Mouse (Mus musculus): Measurements from ENCODE around the gene Cops9. TPM values are rescaled to one million over a fixed set of nuclear protein-coding genes. Genes with fewer than 3 reads are reported as not detected.

Gene Cops9
- polyA plus RNA-seq, 1 experiment from 2014 or later: 390 TPM

GRCm38 (mm10) chr1:92667106-92667505, 25.3 kb upstream of the Cops9 start:
- no peaks in the 10 kb centered on the region for H3K4me1 ChIP-seq
- no peak for ATAC-seq (ENCODE audit: low FRiP score)
- H3K27me3 ChIP-seq: 0 out of 2 replicates have a peak, but pooled peaks cover 4% of the 10 kb centered on the region
- H3K27ac ChIP-seq: no peak overlapping the region
- no peaks in the 10 kb centered on the region for H3K36me3 ChIP-seq (replicated peaks)
- no peak overlapping the region for H3K9ac ChIP-seq
- H3K4me2 ChIP-seq: no peak overlapping the region
- H3K9me3 ChIP-seq: no peaks in the 10 kb centered on the region
- H3K4me3 ChIP-seq (replicated peaks): no peak overlapping the region
- 82% methylated on average over 6 of the region's 6 CpGs for WGBS

GRCm38 (mm10) chr1:92659392-92659791, 17.6 kb upstream of the Cops9 start:
- no peak overlapping the region for H3K27ac ChIP-seq

GRCm38 (mm10) chr1:92657025-92657820, 15.4 kb upstream of the Cops9 start:
- H3K4me1 ChIP-seq: no peaks in the 10 kb centered on the region
- no peaks in the 10 kb centered on the region for H3K27me3 ChIP-seq
- H3K36me3 ChIP-seq (replicated peaks): no peaks in the 10 kb centered on the region
- no peak overlapping the region for H3K9ac ChIP-seq
- ATAC-seq (ENCODE audit: low FRiP score): no peak
- no peak overlapping the region for H3K4me2 ChIP-seq
- H3K4me3 ChIP-seq (replicated peaks): no peak overlapping the region
- WGBS: 80% methylated on average over 11 of the region's 11 CpGs
- H3K9me3 ChIP-seq: no peaks in the 10 kb centered on the region
- no peak overlapping the region for H3K27ac ChIP-seq

More at GRCm38 (mm10) chr1:92659392-92659791, 17.6 kb upstream of the Cops9 start:
- no peak overlapping the region for H3K4me2 ChIP-seq
- H3K9me3 ChIP-seq: no peaks in the 10 kb centered on the region
- no peaks in the 10 kb centered on the region for H3K27me3 ChIP-seq
- H3K36me3 ChIP-seq (replicated peaks): no peaks in the 10 kb centered on the region
- H3K4me3 ChIP-seq (replicated peaks): no peak overlapping the region
- no peaks in the 10 kb centered on the region for H3K4me1 ChIP-seq
- no peak overlapping the region for H3K9ac ChIP-seq
- 76% methylated on average over 5 of the region's 5 CpGs for WGBS
- ATAC-seq (ENCODE audit: low FRiP score): no peak

- H3K27me3 ChIP-seq: no peaks in the 10 kb centered on the region
- ATAC-seq (ENCODE audit: low FRiP score): no peak
- no peak overlapping the region for H3K9ac ChIP-seq
- H3K4me2 ChIP-seq: no peak overlapping the region
- no peaks in the 10 kb centered on the region for H3K36me3 ChIP-seq (replicated peaks)
- WGBS: 70% methylated on average over 2 of the region's 2 CpGs
- H3K4me1 ChIP-seq: peaks cover 5% of the 10 kb centered on the region
- H3K27ac ChIP-seq: no peak overlapping the region
- H3K9me3 ChIP-seq: no peaks in the 10 kb centered on the region
- no peak overlapping the region for H3K4me3 ChIP-seq (replicated peaks)
These were observed 12.9 kb upstream of the Cops9 start for GRCm38 (mm10) chr1:92654676-92655075.

GRCm38 (mm10) chr1:92653179-92653578, 11.4 kb upstream of the Cops9 start:
- Histone ChIP-seq H3K27ac (no peak overlapping the region), H3K36me3 (replicated peaks) (no peaks in the 10 kb centered on the region), H3K27me3 (peaks cover 4% of the 10 kb centered on the region), H3K4me1 (peaks cover 7% of the 10 kb centered on the region), H3K4me2 (no peak overlapping the region), H3K4me3 (replicated peaks) (no peak overlapping the region), H3K9me3 (no peaks in the 10 kb centered on the region), H3K9ac (no peak overlapping the region)
- WGBS: 93% methylated on average over 3 of the region's 3 CpGs
- ATAC-seq (ENCODE audit: low FRiP score): no peak

GRCm38 (mm10) chr1:92651467-92651866, 9.7 kb upstream of the Cops9 start:
- H3K27ac ChIP-seq: no peak overlapping the region
- ATAC-seq (ENCODE audit: low FRiP score): no peak
- H3K9me3 ChIP-seq: no peaks in the 10 kb centered on the region
- no peak overlapping the region for H3K4me3 ChIP-seq (replicated peaks)
- no peaks in the 10 kb centered on the region for H3K36me3 ChIP-seq (replicated peaks)
- H3K9ac ChIP-seq: no peak overlapping the region
- peaks cover 5% of the 10 kb centered on the region for H3K27me3 ChIP-seq
- no peak overlapping the region for H3K4me2 ChIP-seq
- peaks cover 13% of the 10 kb centered on the region for H3K4me1 ChIP-seq
- WGBS: 49% methylated on average over 3 of the region's 3 CpGs

GRCm38 (mm10) chr1:92648673-92649072, 6.9 kb upstream of the Cops9 start, which contains the start of gene Otos:
Gene Otos (minus strand): TSS chr1:92648841.
- WGBS: 27% methylated on average over 8 of the region's 8 CpGs
- ATAC-seq (ENCODE audit: low FRiP score): peak; percentile 68
- Histone ChIP-seq H3K9me3 (no peaks in the 10 kb centered on the region), H3K36me3 (replicated peaks) (no peaks in the 10 kb centered on the region), H3K9ac (no peak within 1 kb of the TSS), H3K4me2 (peak within 1 kb of the TSS; percentile 13), H3K4me3 (replicated peaks) (no peak within 1 kb of the TSS), H3K27me3 (peaks cover 9% of the 10 kb centered on the region), H3K4me1 (peaks cover 13% of the 10 kb centered on the region), H3K27ac (no peak within 1 kb of the TSS)

GRCm38 (mm10) chr1:92648197-92648596, 6.4 kb upstream of the Cops9 start:
- H3K27me3 ChIP-seq: peaks cover 9% of the 10 kb centered on the region
- peak overlapping the region; percentile 13 for H3K4me2 ChIP-seq
- ATAC-seq (ENCODE audit: low FRiP score): 0 out of 2 replicates have a peak, but pooled peaks have one; percentile 28
- 52% methylated on average over 10 of the region's 10 CpGs for WGBS
- H3K9me3 ChIP-seq: no peaks in the 10 kb centered on the region
- H3K36me3 ChIP-seq (replicated peaks): no peaks in the 10 kb centered on the region
- no peak overlapping the region for H3K4me3 ChIP-seq (replicated peaks)
- no peak overlapping the region for H3K27ac ChIP-seq
- peaks cover 13% of the 10 kb centered on the region for H3K4me1 ChIP-seq
- no peak overlapping the region for H3K9ac ChIP-seq

- Histone ChIP-seq H3K27me3 (peaks cover 9% of the 10 kb centered on the region), H3K4me2 (peak overlapping the region; percentile 13), H3K9ac (no peak overlapping the region), H3K27ac (no peak overlapping the region), H3K4me3 (replicated peaks) (no peak overlapping the region), H3K36me3 (replicated peaks) (no peaks in the 10 kb centered on the region), H3K4me1 (peaks cover 13% of the 10 kb centered on the region), H3K9me3 (no peaks in the 10 kb centered on the region)
- peak; percentile 47 for ATAC-seq (ENCODE audit: low FRiP score)
- WGBS: 8% methylated on average over 8 of the region's 8 CpGs
These were observed 6.0 kb upstream of the Cops9 start for GRCm38 (mm10) chr1:92647752-92648151.

- H3K9ac ChIP-seq: no peak overlapping the region
- H3K27ac ChIP-seq: no peak overlapping the region
- no peaks in the 10 kb centered on the region for H3K9me3 ChIP-seq
- H3K4me2 ChIP-seq: no peak overlapping the region
- no peak for ATAC-seq (ENCODE audit: low FRiP score)
- peaks cover 9% of the 10 kb centered on the region for H3K27me3 ChIP-seq
- no peaks in the 10 kb centered on the region for H3K36me3 ChIP-seq (replicated peaks)
- WGBS: 78% methylated on average over 4 of the region's 4 CpGs
- peaks cover 16% of the 10 kb centered on the region for H3K4me1 ChIP-seq
- no peak overlapping the region for H3K4me3 ChIP-seq (replicated peaks)
These were observed 5.2 kb upstream of the Cops9 start for GRCm38 (mm10) chr1:92647026-92647425.

GRCm38 (mm10) chr1:92646601-92647000, 4.8 kb upstream of the Cops9 start:
- H3K4me1 ChIP-seq: peaks cover 16% of the 10 kb centered on the region
- no peaks in the 10 kb centered on the region for H3K36me3 ChIP-seq (replicated peaks)
- no peaks in the 10 kb centered on the region for H3K9me3 ChIP-seq
- no peak for ATAC-seq (ENCODE audit: low FRiP score)
- no peak overlapping the region for H3K9ac ChIP-seq
- no peak overlapping the region for H3K27ac ChIP-seq
- peaks cover 9% of the 10 kb centered on the region for H3K27me3 ChIP-seq
- H3K4me3 ChIP-seq (replicated peaks): no peak overlapping the region
- 81% methylated on average over 7 of the region's 7 CpGs for WGBS
- no peak overlapping the region for H3K4me2 ChIP-seq

GRCm38 (mm10) chr1:92646111-92646510, 4.3 kb upstream of the Cops9 start:
- Histone ChIP-seq H3K36me3 (replicated peaks) (no peaks in the 10 kb centered on the region), H3K4me2 (no peak overlapping the region), H3K4me1 (peaks cover 13% of the 10 kb centered on the region), H3K27me3 (peaks cover 9% of the 10 kb centered on the region), H3K4me3 (replicated peaks) (no peak overlapping the region), H3K9ac (no peak overlapping the region), H3K9me3 (no peaks in the 10 kb centered on the region), H3K27ac (no peak overlapping the region)
- 57% methylated on average over 2 of the region's 2 CpGs for WGBS
- no peak for ATAC-seq (ENCODE audit: low FRiP score)

- Histone ChIP-seq H3K27me3 (peaks cover 9% of the 10 kb centered on the region), H3K36me3 (replicated peaks) (no peaks in the 10 kb centered on the region), H3K9ac (no peak overlapping the region), H3K4me2 (no peak overlapping the region), H3K27ac (no peak overlapping the region), H3K4me3 (replicated peaks) (no peak overlapping the region), H3K9me3 (no peaks in the 10 kb centered on the region), H3K4me1 (peaks cover 25% of the 10 kb centered on the region)
- no peak for ATAC-seq (ENCODE audit: low FRiP score)
- 82% methylated on average over 5 of the region's 5 CpGs for WGBS
These were observed 3.1 kb upstream of the Cops9 start for GRCm38 (mm10) chr1:92644916-92645315.
